Mouse (Mus musculus): ENCODE results near the gene Pla2g4a. TPM values are rescaled to one million over a fixed set of nuclear protein-coding genes. Genes with fewer than 3 reads are reported as not detected.

Pla2g4a gene
- polyA plus RNA-seq, 1 experiment from 2014 or later: 2.7 TPM

- ATAC-seq (ENCODE audit: low FRiP score): no peak
- no peak overlapping the region for H3K9ac ChIP-seq
- no peaks in the 10 kb centered on the region for H3K4me1 ChIP-seq
- no peak overlapping the region for H3K4me2 ChIP-seq
- H3K9me3 ChIP-seq: no peaks in the 10 kb centered on the region
- H3K4me3 ChIP-seq (replicated peaks): no peak overlapping the region
- H3K27me3 ChIP-seq: no peaks in the 10 kb centered on the region
- no peak overlapping the region for H3K27ac ChIP-seq
- 91% methylated on average over 3 of the region's 3 CpGs for WGBS
- H3K36me3 ChIP-seq (replicated peaks): no peaks in the 10 kb centered on the region
Observed at GRCm38 (mm10) chr1:149836496-149836895, 124.6 kb downstream of the Pla2g4a start.

- no peak overlapping the region for H3K4me2 ChIP-seq
- ATAC-seq (ENCODE audit: low FRiP score): no peak
- 78% methylated on average over 2 of the region's 2 CpGs for WGBS
- no peaks in the 10 kb centered on the region for H3K4me1 ChIP-seq
- no peak overlapping the region for H3K9ac ChIP-seq
- no peak overlapping the region for H3K27ac ChIP-seq
- H3K9me3 ChIP-seq: no peaks in the 10 kb centered on the region
- no peaks in the 10 kb centered on the region for H3K27me3 ChIP-seq
- H3K36me3 ChIP-seq (replicated peaks): no peaks in the 10 kb centered on the region
- H3K4me3 ChIP-seq (replicated peaks): no peak overlapping the region
Observed at GRCm38 (mm10) chr1:149833876-149834275, 127.2 kb downstream of the Pla2g4a start.

GRCm38 (mm10) chr1:149832952-149833351 is 128.1 kb downstream of the Pla2g4a start:
- 30% methylated on average over 2 of the region's 2 CpGs for WGBS

DNA sequence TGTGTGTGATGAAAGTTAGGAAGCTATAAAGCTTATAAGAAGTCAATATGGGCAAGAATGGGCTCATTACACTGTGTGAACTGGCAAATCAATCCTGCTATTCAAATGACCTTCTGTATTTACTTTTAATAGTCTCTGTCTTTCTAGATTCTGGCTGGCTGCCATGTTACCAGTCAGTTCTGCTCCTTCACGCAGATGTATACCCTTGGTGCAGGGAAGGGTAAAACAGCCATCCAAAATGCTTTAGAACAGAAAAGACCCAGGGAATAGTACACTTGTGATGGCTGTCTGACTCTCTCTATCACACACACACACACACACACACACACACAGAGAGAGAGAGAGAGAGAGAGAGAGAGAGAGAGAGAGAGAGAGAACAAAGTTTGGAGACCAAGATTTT is 128.6 kb downstream of the Pla2g4a start:
- ATAC-seq (ENCODE audit: low FRiP score): 0 out of 2 replicates have a peak, but pooled peaks have one; percentile 27
- no peaks in the 10 kb centered on the region for H3K27me3 ChIP-seq
- no peak overlapping the region for H3K4me2 ChIP-seq
- H3K4me1 ChIP-seq: no peaks in the 10 kb centered on the region
- no peaks in the 10 kb centered on the region for H3K36me3 ChIP-seq (replicated peaks)
- 84% methylated on average over 1 of the region's 1 CpGs for whole genome bisulfite sequencing
- H3K9me3 ChIP-seq: no peaks in the 10 kb centered on the region
- H3K4me3 ChIP-seq (replicated peaks): no peak overlapping the region
- H3K9ac ChIP-seq: no peak overlapping the region
- no peak overlapping the region for H3K27ac ChIP-seq

More at GRCm38 (mm10) chr1:149832952-149833351, 128.1 kb downstream of the Pla2g4a start:
- Histone ChIP-seq H3K27me3 (no peaks in the 10 kb centered on the region), H3K9me3 (no peaks in the 10 kb centered on the region), H3K4me2 (no peak overlapping the region), H3K4me3 (replicated peaks) (no peak overlapping the region), H3K36me3 (replicated peaks) (no peaks in the 10 kb centered on the region), H3K9ac (no peak overlapping the region), H3K27ac (no peak overlapping the region), H3K4me1 (no peaks in the 10 kb centered on the region)
- peak; percentile 84; the same call in 1 of the 2 replicates for ATAC-seq (ENCODE audit: low FRiP score)

GRCm38 (mm10) chr1:149831100-149831499 is 130.0 kb downstream of the Pla2g4a start:
- 92% methylated on average over 1 of the region's 1 CpGs for WGBS
- no peak for ATAC-seq (ENCODE audit: low FRiP score)
- Histone ChIP-seq H3K36me3 (replicated peaks) (no peaks in the 10 kb centered on the region), H3K27ac (no peak overlapping the region), H3K4me3 (replicated peaks) (no peak overlapping the region), H3K9me3 (no peaks in the 10 kb centered on the region), H3K9ac (no peak overlapping the region), H3K4me2 (no peak overlapping the region), H3K27me3 (no peaks in the 10 kb centered on the region), H3K4me1 (no peaks in the 10 kb centered on the region)

GRCm38 (mm10) chr1:149813616-149814345 is 147.3 kb downstream of the Pla2g4a start:
- no peaks in the 10 kb centered on the region for H3K4me1 ChIP-seq
- no peak overlapping the region for H3K27ac ChIP-seq
- 92% methylated on average over 4 of the region's 4 CpGs for WGBS
- no peaks in the 10 kb centered on the region for H3K27me3 ChIP-seq
- no peak overlapping the region for H3K4me3 ChIP-seq (replicated peaks)
- H3K4me2 ChIP-seq: no peak overlapping the region
- ATAC-seq (ENCODE audit: low FRiP score): no peak
- no peak overlapping the region for H3K9ac ChIP-seq
- no peaks in the 10 kb centered on the region for H3K9me3 ChIP-seq
- no peaks in the 10 kb centered on the region for H3K36me3 ChIP-seq (replicated peaks)

DNA sequence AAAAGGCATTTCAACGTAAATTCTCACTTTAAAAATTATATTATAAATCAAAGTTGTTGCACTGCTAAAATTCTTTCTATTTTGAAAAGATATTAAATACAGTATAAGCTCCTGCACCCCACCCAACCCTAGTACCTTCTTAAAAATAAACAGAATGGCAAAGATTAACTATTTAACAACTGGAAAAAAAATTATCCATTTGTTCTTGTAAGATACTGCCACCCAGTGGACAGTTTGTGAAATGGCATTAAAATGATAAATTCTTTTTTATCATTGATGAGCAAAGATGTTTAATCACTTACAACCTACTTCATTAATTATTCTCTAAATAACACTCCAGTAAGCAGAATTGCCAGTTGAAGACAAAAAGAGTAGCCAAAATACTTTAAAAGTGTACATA is 151.6 kb downstream of the Pla2g4a start:
- Histone ChIP-seq H3K4me3 (replicated peaks) (no peak overlapping the region), H3K9me3 (no peaks in the 10 kb centered on the region), H3K4me1 (no peaks in the 10 kb centered on the region), H3K27me3 (no peaks in the 10 kb centered on the region), H3K27ac (no peak overlapping the region), H3K9ac (no peak overlapping the region), H3K4me2 (no peak overlapping the region), H3K36me3 (replicated peaks) (no peaks in the 10 kb centered on the region)
- WGBS: 92% methylated on average over 1 of the region's 1 CpGs
- no peak for ATAC-seq (ENCODE audit: low FRiP score)

Other genes starting within 250 kb of the Pla2g4a start
- gene Ptgs2, start 138.7 kb upstream of the Pla2g4a start, polyA plus RNA-seq (2016; fragmentation: Nextera tagmentation; extraction: Ambion mirVana): 0.05 and 0.06 TPM in 2 replicates

All from forebrain, embryonic 12.5 days (tissue).